Mouse (Mus musculus) embryonic facial prominence, embryonic 10.5 days (tissue): ENCODE data around the gene Spata13. TPM values are rescaled to one million over a fixed set of nuclear protein-coding genes. Genes with fewer than 3 reads are reported as not detected.

Source experiments
- DNase-seq: peaks from one replicate; pipeline ENCODE4 v3.0.0-alpha.2; 2017; ENCODE audit warnings: low spot score
- H3K27ac ChIP-seq: fragments of 300-500 bp; sonication (generic); replicated peaks from 2 replicates; pipeline ENCODE4 v1.5.1; 2016; ENCODE audit warnings: mild to moderate bottlenecking
- H3K27me3 ChIP-seq: fragments of 300-500 bp; sonication (generic); replicated peaks from 2 replicates; pipeline ENCODE4 v1.6.1; 2016; ENCODE audit warnings: low read depth, mild to moderate bottlenecking; ENCODE audit not compliant: poor library complexity, severe bottlenecking
- H3K36me3 ChIP-seq: fragments of 300-500 bp; sonication (generic); replicated peaks from 2 replicates; pipeline ENCODE4 v1.6.1; 2016; ENCODE audit warnings: mild to moderate bottlenecking, moderate library complexity
- H3K4me1 ChIP-seq: fragments of 300-500 bp; sonication (generic); 2 replicates; pipeline ENCODE4 v1.6.1; 2016
- H3K4me3 ChIP-seq: fragments of 300-500 bp; sonication (generic); 2 replicates; pipeline ENCODE4 v1.5.1; 2016; ENCODE audit warnings: mild to moderate bottlenecking, moderate library complexity
- H3K9me3 ChIP-seq: fragments of 300-500 bp; sonication (generic); 2 replicates; pipeline ENCODE4 v1.6.1; 2016; ENCODE audit warnings: mild to moderate bottlenecking
- WGBS: fragments of 180-500 bp; shearing (Covaris S2); methylation state at CpG from one replicate; pipeline ENCODE4 v1.1.7; 2016; 5-methylcytosine and 5-hydroxymethylcytosine counted together
- polyA plus RNA-seq: library from polyadenylated mRNA; unstranded; fragments of >200 nt; fragmentation: Nextera tagmentation; extraction: Ambion mirVana; gene quantifications from 2 replicates; pipeline ENCODE4 v1.2.1, GENCODE M21; 2016

The Spata13 gene
- polyA plus RNA-seq, 1 experiment from 2014 or later: 28.2 TPM

- 86% methylated on average over 11 of the region's 11 CpGs for WGBS
- Histone ChIP-seq H3K36me3 (peaks cover 37% of the 10 kb centered on the region), H3K27me3 (no peaks in the 10 kb centered on the region), H3K27ac (no peak overlapping the region), H3K4me3 (no peak overlapping the region), H3K9me3 (no peaks in the 10 kb centered on the region), H3K4me1 (peaks cover 10% of the 10 kb centered on the region)
- DNase-seq: no peak
These were observed 29.6 kb downstream of the Spata13 start for GRCm38 (mm10) chr14:60663309-60663940.

GRCm38 (mm10) chr14:60664641-60665040 lies 30.8 kb downstream of the Spata13 start:
- no peak overlapping the region; the same call in 1 of the 2 replicates for H3K27ac ChIP-seq
- no peak overlapping the region for H3K4me3 ChIP-seq
- H3K4me1 ChIP-seq: peaks cover 10% of the 10 kb centered on the region
- WGBS: 63% methylated on average over 4 of the region's 4 CpGs
- no peak for DNase-seq
- peaks cover 28% of the 10 kb centered on the region for H3K36me3 ChIP-seq
- no peaks in the 10 kb centered on the region for H3K27me3 ChIP-seq
- H3K9me3 ChIP-seq: no peaks in the 10 kb centered on the region

- 77% methylated on average over 6 of the region's 6 CpGs for WGBS
- Histone ChIP-seq H3K36me3 (peaks cover 22% of the 10 kb centered on the region), H3K9me3 (no peaks in the 10 kb centered on the region), H3K4me1 (peaks cover 12% of the 10 kb centered on the region), H3K27me3 (no peaks in the 10 kb centered on the region), H3K27ac (no peak overlapping the region), H3K4me3 (no peak overlapping the region)
- no peak for DNase-seq
These were observed 31.5 kb downstream of the Spata13 start for GRCm38 (mm10) chr14:60665263-60665662.

GRCm38 (mm10) chr14:60666252-60666651 lies 32.5 kb downstream of the Spata13 start:
- no peak for DNase-seq
- 75% methylated on average over 7 of the region's 7 CpGs for WGBS
- Histone ChIP-seq H3K9me3 (no peaks in the 10 kb centered on the region), H3K27me3 (no peaks in the 10 kb centered on the region), H3K4me1 (peaks cover 18% of the 10 kb centered on the region), H3K4me3 (no peak overlapping the region), H3K27ac (no peak overlapping the region), H3K36me3 (peaks cover 12% of the 10 kb centered on the region; the same call in 1 of the 2 replicates)

GRCm38 (mm10) chr14:60670191-60670590 lies 36.4 kb downstream of the Spata13 start:
- H3K4me3 ChIP-seq: no peak overlapping the region
- no peaks in the 10 kb centered on the region for H3K27me3 ChIP-seq
- H3K4me1 ChIP-seq: peaks cover 9% of the 10 kb centered on the region
- WGBS: 81% methylated on average over 7 of the region's 7 CpGs
- no peak overlapping the region for H3K27ac ChIP-seq
- DNase-seq: no peak
- no peaks in the 10 kb centered on the region for H3K36me3 ChIP-seq
- no peaks in the 10 kb centered on the region for H3K9me3 ChIP-seq

GRCm38 (mm10) chr14:60671504-60671903 lies 37.7 kb downstream of the Spata13 start:
- WGBS: 87% methylated on average over 2 of the region's 2 CpGs
- no peak overlapping the region for H3K4me3 ChIP-seq
- H3K4me1 ChIP-seq: peaks cover 8% of the 10 kb centered on the region; the same call in 1 of the 2 replicates
- H3K9me3 ChIP-seq: no peaks in the 10 kb centered on the region
- no peak for DNase-seq
- no peaks in the 10 kb centered on the region for H3K27me3 ChIP-seq
- no peak overlapping the region for H3K27ac ChIP-seq
- no peaks in the 10 kb centered on the region for H3K36me3 ChIP-seq

- no peaks in the 10 kb centered on the region for H3K9me3 ChIP-seq
- H3K36me3 ChIP-seq: no peaks in the 10 kb centered on the region
- no peak overlapping the region for H3K27ac ChIP-seq
- WGBS: 92% methylated on average over 4 of the region's 4 CpGs
- DNase-seq: no peak
- H3K4me3 ChIP-seq: no peak overlapping the region
- peaks cover 2% of the 10 kb centered on the region for H3K4me1 ChIP-seq
- no peaks in the 10 kb centered on the region for H3K27me3 ChIP-seq
These were observed 41.9 kb downstream of the Spata13 start for GRCm38 (mm10) chr14:60675697-60676096.

- Histone ChIP-seq H3K9me3 (no peaks in the 10 kb centered on the region), H3K27me3 (no peaks in the 10 kb centered on the region), H3K4me1 (no peaks in the 10 kb centered on the region; the same call in 1 of the 2 replicates), H3K36me3 (no peaks in the 10 kb centered on the region), H3K27ac (no peak overlapping the region), H3K4me3 (no peak overlapping the region)
- no peak for DNase-seq
- WGBS: 83% methylated on average over 2 of the region's 2 CpGs
These were observed 43.0 kb downstream of the Spata13 start for GRCm38 (mm10) chr14:60676625-60677314.

- peaks cover 28% of the 10 kb centered on the region for H3K4me1 ChIP-seq
- no peak overlapping the region for H3K27ac ChIP-seq
- H3K36me3 ChIP-seq: no peaks in the 10 kb centered on the region
- no peaks in the 10 kb centered on the region for H3K9me3 ChIP-seq
- 78% methylated on average over 12 of the region's 12 CpGs for WGBS
- no peak for DNase-seq
- H3K4me3 ChIP-seq: no peak overlapping the region
- H3K27me3 ChIP-seq: no peaks in the 10 kb centered on the region
These were observed 48.7 kb downstream of the Spata13 start for GRCm38 (mm10) chr14:60682361-60683023.

GRCm38 (mm10) chr14:60683989-60684388 lies 50.2 kb downstream of the Spata13 start:
- Histone ChIP-seq H3K36me3 (no peaks in the 10 kb centered on the region), H3K4me3 (no peak overlapping the region), H3K4me1 (peaks cover 35% of the 10 kb centered on the region), H3K27ac (no peak overlapping the region), H3K9me3 (no peaks in the 10 kb centered on the region), H3K27me3 (no peaks in the 10 kb centered on the region)
- WGBS: 86% methylated on average over 10 of the region's 10 CpGs
- no peak for DNase-seq

- Histone ChIP-seq H3K27me3 (no peaks in the 10 kb centered on the region), H3K36me3 (peaks cover 11% of the 10 kb centered on the region), H3K4me3 (no peak overlapping the region), H3K27ac (no peak overlapping the region), H3K4me1 (peaks cover 49% of the 10 kb centered on the region), H3K9me3 (no peaks in the 10 kb centered on the region)
- DNase-seq: no peak
- 88% methylated on average over 11 of the region's 11 CpGs for WGBS
These were observed 52.9 kb downstream of the Spata13 start for GRCm38 (mm10) chr14:60686733-60687132.

GRCm38 (mm10) chr14:60687241-60687640 lies 53.4 kb downstream of the Spata13 start:
- no peak overlapping the region for H3K4me3 ChIP-seq
- H3K27me3 ChIP-seq: no peaks in the 10 kb centered on the region
- H3K36me3 ChIP-seq: peaks cover 16% of the 10 kb centered on the region
- H3K4me1 ChIP-seq: peaks cover 47% of the 10 kb centered on the region
- no peak for DNase-seq
- no peaks in the 10 kb centered on the region for H3K9me3 ChIP-seq
- 72% methylated on average over 7 of the region's 7 CpGs for WGBS
- H3K27ac ChIP-seq: no peak overlapping the region
